Mouse (Mus musculus) kidney, adult 2 months (tissue): Measurements from ENCODE around the gene Rbm20. TPM values are rescaled to one million over a fixed set of nuclear protein-coding genes. Genes with fewer than 3 reads are reported as not detected.
A peak's percentile ranks its signal among the peaks of the same experiment; 100 is the strongest.

ENCODE experiments used
- DNase-seq: peaks from one replicate; pipeline ENCODE4 v3.0.0; 2021
- H3K27ac ChIP-seq: fragments of 200-500 bp; 2 replicates; pipeline ENCODE4 v1.5.1; 2012; ENCODE audit warnings: low read depth, low read length, control low read depth, inconsistent platforms; ENCODE audit not compliant: insufficient read depth
- H3K27me3 ChIP-seq: fragments of 200-500 bp; replicated peaks from 2 replicates; pipeline ENCODE4 v1.6.1; 2012; ENCODE audit warnings: mild to moderate bottlenecking, moderate library complexity, low read length, inconsistent platforms; ENCODE audit not compliant: control insufficient read depth, insufficient read depth
- H3K36me3 ChIP-seq: fragments of 200-500 bp; 2 replicates; pipeline ENCODE4 v1.6.1; 2012; ENCODE audit warnings: mild to moderate bottlenecking, moderate library complexity, low read length, inconsistent platforms; ENCODE audit not compliant: control insufficient read depth, insufficient read depth
- H3K4me1 ChIP-seq: fragments of 200-500 bp; 2 replicates; pipeline ENCODE4 v1.6.1; 2011; ENCODE audit warnings: low read length; ENCODE audit not compliant: control insufficient read depth, insufficient read depth
- H3K4me3 ChIP-seq: fragments of 200-500 bp; 2 replicates; pipeline ENCODE4 v1.5.1; 2011; ENCODE audit warnings: mild to moderate bottlenecking, low read depth, low read length, control low read depth; ENCODE audit not compliant: insufficient read depth
- CTCF ChIP-seq: fragments of 200-500 bp; conservative IDR thresholded peaks from 2 replicates; pipeline ENCODE4 v1.5.1; 2011; ENCODE audit warnings: low read depth, mild to moderate bottlenecking, control low read depth, low read length, moderate library complexity, mixed read lengths; ENCODE audit not compliant: insufficient read depth, insufficient read length
- POLR2A ChIP-seq: fragments of 200-500 bp; IDR thresholded peaks from one replicate; pipeline ENCODE4 v1.6.1; 2011; ENCODE audit warnings: low read depth, low read length, control low read depth
- WGBS: fragments of 180-500 bp; shearing (Covaris S2); methylation state at CpG from one replicate; pipeline ENCODE4 v1.1.7; 2018; 5-methylcytosine and 5-hydroxymethylcytosine counted together
- polyA plus RNA-seq: library from polyadenylated mRNA; depleted of rRNA; stranded (reverse); fragments of >200 nt; gene quantifications from 2 replicates; pipeline ENCODE4 v1.2.3, GENCODE M21; 2012

Gene Rbm20
- polyA plus RNA-seq, 1 experiment: 4.3 TPM

DNA sequence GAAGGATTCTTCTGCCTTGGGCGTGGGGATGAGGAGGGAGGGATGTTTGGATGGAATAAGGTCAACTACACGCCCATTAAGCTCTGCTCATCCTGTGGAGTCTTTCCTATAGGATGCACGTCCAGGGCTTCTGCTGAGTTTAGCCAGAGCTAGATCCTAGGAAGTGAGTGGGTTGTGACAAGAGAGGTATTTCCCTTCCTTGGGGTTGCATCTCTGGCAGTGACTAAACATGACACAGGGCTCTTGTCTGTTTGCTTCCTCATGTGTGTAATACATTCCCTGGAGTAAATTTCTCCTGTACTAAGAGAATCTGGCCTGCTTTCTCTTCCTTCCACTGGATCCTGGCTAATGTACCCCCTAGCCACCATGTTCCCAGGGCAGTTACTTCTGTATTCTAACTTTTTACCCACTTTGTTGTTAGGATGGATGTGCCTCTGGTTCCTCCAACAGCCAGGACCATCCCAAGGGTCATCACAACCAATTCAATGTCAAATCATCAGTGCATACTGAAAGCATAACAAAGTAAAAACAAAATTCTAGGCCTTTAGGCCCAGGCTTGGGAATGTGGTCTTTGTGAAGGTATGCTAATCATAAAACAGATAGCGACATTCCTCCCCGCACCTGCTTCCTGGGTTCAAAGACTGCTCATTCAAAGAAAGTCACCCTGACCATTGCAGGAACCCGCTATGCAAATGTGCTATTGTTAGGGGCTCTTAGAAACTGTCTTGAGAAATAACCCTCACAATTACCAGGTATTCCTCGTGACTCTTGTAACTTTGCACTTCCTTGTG is 87.8 kb downstream of the Rbm20 start:
- Histone ChIP-seq H3K27ac (no peak overlapping the region), H3K4me1 (no peaks in the 10 kb centered on the region), H3K27me3 (no peaks in the 10 kb centered on the region), H3K36me3 (no peaks in the 10 kb centered on the region), H3K4me3 (no peak overlapping the region)
- DNase-seq: no peak
- WGBS: 86% methylated on average over 7 of the region's 7 CpGs
- TF ChIP-seq CTCF (no peak), POLR2A (no peak)

DNA sequence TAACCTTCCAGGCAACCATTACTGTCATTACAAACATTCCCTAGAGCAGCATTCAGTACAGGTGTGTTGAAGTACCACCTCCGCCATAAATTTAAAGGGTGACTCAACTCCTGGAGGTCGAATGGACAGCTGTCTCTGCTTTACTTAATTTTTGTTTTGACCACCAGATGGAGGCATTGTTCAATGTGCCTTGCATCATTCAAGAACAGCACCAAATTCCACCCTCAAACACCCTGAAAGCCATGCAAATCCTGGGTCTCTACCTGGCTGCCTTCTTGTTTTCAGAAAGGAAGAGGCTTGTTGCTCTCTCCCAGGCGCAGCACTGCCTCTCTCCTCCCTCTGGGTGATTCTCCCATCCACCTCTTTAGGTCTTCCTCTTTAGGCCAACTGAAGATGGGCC is 91.4 kb downstream of the Rbm20 start:
- Histone ChIP-seq H3K27me3 (no peaks in the 10 kb centered on the region), H3K36me3 (no peaks in the 10 kb centered on the region), H3K4me1 (no peaks in the 10 kb centered on the region), H3K27ac (no peak overlapping the region), H3K4me3 (no peak overlapping the region)
- TF ChIP-seq POLR2A (no peak), CTCF (peak; percentile 52)
- WGBS: 14% methylated on average over 3 of the region's 3 CpGs
- DNase-seq: peak; percentile 72

DNA sequence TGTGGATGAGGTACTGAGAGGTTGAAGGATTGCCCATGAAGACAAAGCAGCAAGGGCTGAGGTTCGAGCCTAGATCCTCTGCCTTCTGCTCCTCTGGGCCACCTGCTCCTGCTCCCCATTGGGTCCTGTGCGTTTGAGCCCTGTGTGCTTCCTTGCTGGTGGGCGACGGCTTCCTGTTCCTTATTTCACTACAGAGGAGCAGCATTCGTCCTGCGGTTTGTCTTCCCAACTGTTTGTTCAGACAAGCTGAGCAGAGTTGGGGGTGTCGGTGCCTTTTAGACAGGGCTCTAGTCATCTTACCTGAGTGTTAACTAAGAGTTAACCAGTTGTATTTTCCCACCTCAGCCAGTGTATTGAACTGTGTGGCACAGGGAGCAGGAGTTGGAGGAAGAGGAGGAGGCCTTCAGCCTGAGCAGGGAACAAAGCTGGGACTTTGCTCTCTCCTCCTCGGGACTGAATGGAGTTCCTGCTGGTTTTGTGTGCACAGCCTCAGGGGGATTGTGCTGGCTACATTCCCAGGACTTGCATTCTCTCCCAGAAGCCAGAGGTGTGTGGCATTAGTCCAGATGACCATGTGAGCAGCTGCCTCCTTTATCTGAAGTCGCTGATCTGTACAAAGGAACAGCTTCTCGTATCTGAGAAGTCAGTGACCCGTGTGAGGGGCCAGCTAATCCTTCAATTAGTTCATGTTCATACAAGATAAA is 97.0 kb downstream of the Rbm20 start:
- Histone ChIP-seq H3K27ac (peak overlapping the region; percentile 24; the same call in 1 of the 2 replicates), H3K27me3 (no peaks in the 10 kb centered on the region), H3K4me3 (no peak overlapping the region), H3K4me1 (0 out of 2 replicates have a peak, but pooled peaks cover 3% of the 10 kb centered on the region), H3K36me3 (no peaks in the 10 kb centered on the region)
- TF ChIP-seq POLR2A (no peak), CTCF (no peak)
- 53% methylated on average over 11 of the region's 11 CpGs for WGBS
- peak; percentile 92 for DNase-seq

- H3K4me3 ChIP-seq: no peak overlapping the region
- TF ChIP-seq POLR2A: no peak
- TF ChIP-seq CTCF: no peak
- 0 out of 2 replicates have a peak, but pooled peaks cover 3% of the 10 kb centered on the region for H3K4me1 ChIP-seq
- H3K27me3 ChIP-seq: no peaks in the 10 kb centered on the region
- no peak for DNase-seq
- H3K36me3 ChIP-seq: no peaks in the 10 kb centered on the region
- 0 out of 2 replicates have a peak overlapping the region, but pooled peaks have one; percentile 24 for H3K27ac ChIP-seq
- 51% methylated on average over 7 of the region's 7 CpGs for WGBS
Measured at GRCm38 (mm10) chr19:53774641-53775350, 97.7 kb downstream of the Rbm20 start.

GRCm38 (mm10) chr19:53779402-53779801 is 102.3 kb downstream of the Rbm20 start:
- 0 out of 2 replicates have a peak, but pooled peaks cover 2% of the 10 kb centered on the region for H3K4me1 ChIP-seq
- H3K4me3 ChIP-seq: no peak overlapping the region
- TF ChIP-seq POLR2A: no peak
- no peak for TF ChIP-seq CTCF
- H3K36me3 ChIP-seq: no peaks in the 10 kb centered on the region
- H3K27me3 ChIP-seq: no peaks in the 10 kb centered on the region
- H3K27ac ChIP-seq: no peak overlapping the region
- WGBS: 86% methylated on average over 9 of the region's 9 CpGs
- no peak for DNase-seq

DNA sequence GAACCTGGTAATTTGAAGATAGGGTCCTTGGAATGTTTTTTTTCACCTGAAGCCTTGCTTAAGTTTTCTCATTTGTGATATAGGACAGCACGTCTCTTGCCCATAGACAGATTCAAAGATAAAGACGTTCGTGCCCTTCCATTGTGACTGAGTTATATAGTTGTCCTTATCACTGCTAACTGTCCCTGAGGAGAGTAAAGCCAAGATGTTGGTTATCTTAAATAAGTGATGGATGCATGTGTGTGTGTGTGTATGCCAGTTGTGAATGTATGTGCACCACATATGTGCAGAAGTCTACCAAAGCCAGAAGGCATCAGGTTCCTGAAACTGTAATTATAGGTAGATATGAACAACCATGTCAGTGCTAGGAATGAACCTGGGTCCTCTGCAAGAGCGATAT is 102.7 kb downstream of the Rbm20 start:
- no peak overlapping the region for H3K4me3 ChIP-seq
- 96% methylated on average over 4 of the region's 4 CpGs for WGBS
- no peaks in the 10 kb centered on the region for H3K36me3 ChIP-seq
- no peaks in the 10 kb centered on the region for H3K4me1 ChIP-seq
- no peak for DNase-seq
- H3K27me3 ChIP-seq: no peaks in the 10 kb centered on the region
- TF ChIP-seq CTCF (no peak), POLR2A (no peak)
- H3K27ac ChIP-seq: no peak overlapping the region
